Mouse (Mus musculus): Measurements from ENCODE around the gene Snrnp27.

- no peak for TF ChIP-seq CTCF (IDR thresholded peaks at IDR 0.05; ENCODE audit: low read depth, low read length)
- no peak for TF ChIP-seq POLR2AphosphoS5 (IDR thresholded peaks at IDR 0.05; ENCODE audit: insufficient replicate concordance, low read depth, low read length)
- no peak for TF ChIP-seq GATA2 (IDR thresholded peaks at IDR 0.05; ENCODE audit: borderline replicate concordance, low read depth, low read length)
- no peak for TF ChIP-seq GATA1 (IDR thresholded peaks at IDR 0.05; ENCODE audit: borderline replicate concordance, low read length)
- TF ChIP-seq TAL1 (conservative IDR thresholded peaks at IDR 0.05; ENCODE audit: low read depth, low read length), result no peak
These were observed 15.0 kb downstream of the Snrnp27 start for GRCm38 (mm10) chr6:86669240-86669727.

Measured in G1E (cell line).